Mouse (Mus musculus) lung, postnatal 0 days (tissue): ENCODE measurements around the gene Dpp6.

Experiments
- CTCF ChIP-seq: IDR thresholded peaks from 2 replicates; pipeline ENCODE4 v1.5.1; 2016; ENCODE audit warnings: antibody characterized with exemption, mild to moderate bottlenecking
- EP300 ChIP-seq: IDR thresholded peaks from 2 replicates; pipeline ENCODE4 v1.6.1; 2016; ENCODE audit warnings: antibody characterized with exemption, mild to moderate bottlenecking, control low read depth

GRCm38 (mm10) chr5:27265281-27265680 lies 448.3 kb downstream of the Dpp6 start:
- no peak for TF ChIP-seq CTCF
- no peak for TF ChIP-seq EP300
